Mouse (Mus musculus): ENCODE results near the gene Clstn1. TPM values are rescaled to one million over a fixed set of nuclear protein-coding genes. Genes with fewer than 3 reads are reported as not detected.

The Clstn1 gene
- total RNA-seq, 2 experiments from 2014 or later = 104 to 106 TPM

- peak in 1 of 2 experiments; percentile 57 for DNase-seq (ENCODE audit: low spot score in 2 of 2)
These were observed 42.1 kb downstream of the Clstn1 start for GRCm38 (mm10) chr4:149628372-149628771.

- DNase-seq (ENCODE audit: low spot score in 2 of 2) = no peak
These were observed 42.5 kb downstream of the Clstn1 start for GRCm38 (mm10) chr4:149628810-149629209.

GRCm38 (mm10) chr4:149632670-149633307 is 46.5 kb downstream of the Clstn1 start:
- peak in 1 of 2 experiments; percentile 49 for DNase-seq (ENCODE audit: low spot score in 2 of 2)

GRCm38 (mm10) chr4:149634157-149634556 is 47.9 kb downstream of the Clstn1 start:
- DNase-seq (ENCODE audit: low spot score in 2 of 2) = no peak

- DNase-seq (ENCODE audit: low spot score in 2 of 2) = no peak
These were observed 48.7 kb downstream of the Clstn1 start for GRCm38 (mm10) chr4:149634966-149635365.

- DNase-seq (ENCODE audit: low spot score in 2 of 2) = no peak
These were observed 49.7 kb downstream of the Clstn1 start for GRCm38 (mm10) chr4:149635915-149636415.

- DNase-seq (ENCODE audit: low spot score in 2 of 2) = no peak
These were observed 51.7 kb downstream of the Clstn1 start for GRCm38 (mm10) chr4:149637942-149638341.

GRCm38 (mm10) chr4:149640831-149641230 is 54.6 kb downstream of the Clstn1 start:
- DNase-seq (ENCODE audit: low spot score in 2 of 2) = no peak

GRCm38 (mm10) chr4:149641400-149641799 is 55.1 kb downstream of the Clstn1 start:
- DNase-seq (ENCODE audit: low spot score in 2 of 2) = no peak

GRCm38 (mm10) chr4:149641956-149642355 is 55.7 kb downstream of the Clstn1 start:
- DNase-seq (ENCODE audit: low spot score in 2 of 2) = no peak

- DNase-seq (ENCODE audit: low spot score in 2 of 2) = no peak
These were observed 59.5 kb downstream of the Clstn1 start for GRCm38 (mm10) chr4:149645761-149646160.

GRCm38 (mm10) chr4:149648031-149648805 is 62.0 kb downstream of the Clstn1 start:
- no peak for DNase-seq (ENCODE audit: low spot score in 2 of 2)

GRCm38 (mm10) chr4:149650493-149651193 is 64.4 kb downstream of the Clstn1 start:
- peak; percentile 79 to 85 for DNase-seq (ENCODE audit: low spot score in 2 of 2)

- DNase-seq (ENCODE audit: low spot score in 2 of 2) = peak in 1 of 2 experiments; percentile 33
These were observed 68.0 kb downstream of the Clstn1 start for GRCm38 (mm10) chr4:149654232-149654631.

- no peak for DNase-seq (ENCODE audit: low spot score in 2 of 2)
These were observed 71.7 kb downstream of the Clstn1 start for GRCm38 (mm10) chr4:149657858-149658416.

- DNase-seq (ENCODE audit: low spot score in 2 of 2) = no peak
These were observed 73.3 kb downstream of the Clstn1 start for GRCm38 (mm10) chr4:149659495-149660116.

GRCm38 (mm10) chr4:149660598-149660997 is 74.3 kb downstream of the Clstn1 start:
- DNase-seq (ENCODE audit: low spot score in 2 of 2) = no peak

- no peak for DNase-seq (ENCODE audit: low spot score in 2 of 2)
These were observed 75.8 kb downstream of the Clstn1 start for GRCm38 (mm10) chr4:149661967-149662589.

GRCm38 (mm10) chr4:149663849-149664503 is 77.7 kb downstream of the Clstn1 start:
- DNase-seq (ENCODE audit: low spot score in 2 of 2) = no peak

Data from adrenal gland, adult 18-20 months (tissue).